Mouse (Mus musculus): ENCODE measurements around the gene 2310011J03Rik. TPM values are rescaled to one million over a fixed set of nuclear protein-coding genes. Genes with fewer than 3 reads are reported as not detected.
A peak's percentile ranks its signal among the peaks of the same experiment; 100 is the strongest.
"Not testable (repeated sequence)": the region's sequence is repeated elsewhere in the genome, so short reads cannot be mapped to it uniquely, and the experiment has no call there.

2310011J03Rik gene
- polyA plus RNA-seq, 1 experiment from 2014 or later = 20.5 TPM

GRCm38 (mm10) chr10:80347514-80347967, 27.2 kb upstream of the 2310011J03Rik start:
- no peaks in the 10 kb centered on the region for H3K36me3 ChIP-seq (ENCODE audit: inconsistent target)
- H3K27ac ChIP-seq = peak overlapping the region; percentile 24; the same call in 1 of the 2 replicates
- H3K79me2 ChIP-seq (ENCODE audit: inconsistent target) = no peaks in the 10 kb centered on the region
- H3K4me3 ChIP-seq (ENCODE audit: inconsistent target) = peak overlapping the region; percentile 53
- WGBS (ENCODE audit: missing documents) = 15% methylated on average over 15 of the region's 17 CpGs

- 94% methylated on average over 5 of the region's 6 CpGs for WGBS (ENCODE audit: missing documents)
- H3K4me3 ChIP-seq (ENCODE audit: inconsistent target); H3K36me3 ChIP-seq (ENCODE audit: inconsistent target); H3K79me2 ChIP-seq (ENCODE audit: inconsistent target); H3K27ac ChIP-seq: not testable (repeated sequence)
Observed at GRCm38 (mm10) chr10:80345929-80346328, 25.6 kb upstream of the 2310011J03Rik start.

GRCm38 (mm10) chr10:80345122-80345521, 24.8 kb upstream of the 2310011J03Rik start:
- Histone ChIP-seq H3K27ac (peak overlapping the region; percentile 29; the same call in 1 of the 2 replicates), H3K4me3 (ENCODE audit: inconsistent target) (no peak overlapping the region), H3K36me3 (ENCODE audit: inconsistent target) (no peaks in the 10 kb centered on the region), H3K79me2 (ENCODE audit: inconsistent target) (no peaks in the 10 kb centered on the region)
- 18% methylated on average over 8 of the region's 16 CpGs for WGBS (ENCODE audit: missing documents)

GRCm38 (mm10) chr10:80344131-80344661, 23.9 kb upstream of the 2310011J03Rik start:
- peak overlapping the region; percentile 29 for H3K27ac ChIP-seq
- WGBS (ENCODE audit: missing documents) = 33% methylated on average over 9 of the region's 9 CpGs
- no peaks in the 10 kb centered on the region for H3K36me3 ChIP-seq (ENCODE audit: inconsistent target)
- no peaks in the 10 kb centered on the region for H3K79me2 ChIP-seq (ENCODE audit: inconsistent target)
- H3K4me3 ChIP-seq (ENCODE audit: inconsistent target) = no peak overlapping the region

- H3K27ac ChIP-seq = peak overlapping the region; percentile 8; the same call in 1 of the 2 replicates
- H3K36me3 ChIP-seq (ENCODE audit: inconsistent target) = no peaks in the 10 kb centered on the region
- 25% methylated on average over 12 of the region's 13 CpGs for WGBS (ENCODE audit: missing documents)
- no peak overlapping the region for H3K4me3 ChIP-seq (ENCODE audit: inconsistent target)
- H3K79me2 ChIP-seq (ENCODE audit: inconsistent target) = no peaks in the 10 kb centered on the region
Observed at GRCm38 (mm10) chr10:80343425-80343895, 23.1 kb upstream of the 2310011J03Rik start.

- H3K4me3 ChIP-seq (ENCODE audit: inconsistent target) = no peak overlapping the region
- no peaks in the 10 kb centered on the region for H3K79me2 ChIP-seq (ENCODE audit: inconsistent target)
- H3K27ac ChIP-seq = peak overlapping the region; percentile 8; the same call in 1 of the 2 replicates
- no peaks in the 10 kb centered on the region for H3K36me3 ChIP-seq (ENCODE audit: inconsistent target)
- 5% methylated on average over 13 of the region's 33 CpGs for WGBS (ENCODE audit: missing documents)
Observed at GRCm38 (mm10) chr10:80342749-80343424, 22.6 kb upstream of the 2310011J03Rik start.

- WGBS (ENCODE audit: missing documents) = 8% methylated on average over 24 of the region's 26 CpGs
- no peak overlapping the region for H3K27ac ChIP-seq
Observed at GRCm38 (mm10) chr10:80342305-80342748, 22.0 kb upstream of the 2310011J03Rik start.

GRCm38 (mm10) chr10:80341491-80342304, 21.4 kb upstream of the 2310011J03Rik start:
- no peaks in the 10 kb centered on the region for H3K36me3 ChIP-seq (ENCODE audit: inconsistent target)
- no peaks in the 10 kb centered on the region for H3K79me2 ChIP-seq (ENCODE audit: inconsistent target)
- H3K27ac ChIP-seq = no peak overlapping the region
- 20% methylated on average over 45 of the region's 47 CpGs for WGBS (ENCODE audit: missing documents)
- no peak overlapping the region for H3K4me3 ChIP-seq (ENCODE audit: inconsistent target)

More at GRCm38 (mm10) chr10:80342305-80342748, 22.0 kb upstream of the 2310011J03Rik start:
- Histone ChIP-seq H3K4me3 (ENCODE audit: inconsistent target) (no peak overlapping the region), H3K36me3 (ENCODE audit: inconsistent target) (no peaks in the 10 kb centered on the region), H3K79me2 (ENCODE audit: inconsistent target) (no peaks in the 10 kb centered on the region)

- Histone ChIP-seq H3K4me3 (ENCODE audit: inconsistent target) (no peak overlapping the region), H3K27ac (no peak overlapping the region), H3K79me2 (ENCODE audit: inconsistent target) (no peaks in the 10 kb centered on the region), H3K36me3 (ENCODE audit: inconsistent target) (no peaks in the 10 kb centered on the region)
- WGBS (ENCODE audit: missing documents) = 67% methylated on average over 21 of the region's 21 CpGs
Observed at GRCm38 (mm10) chr10:80341026-80341425, 20.7 kb upstream of the 2310011J03Rik start.

GRCm38 (mm10) chr10:80339941-80340750, 19.8 kb upstream of the 2310011J03Rik start:
- 18% methylated on average over 19 of the region's 19 CpGs for WGBS (ENCODE audit: missing documents)
- Histone ChIP-seq H3K27ac (no peak overlapping the region), H3K4me3 (ENCODE audit: inconsistent target) (no peak overlapping the region), H3K79me2 (ENCODE audit: inconsistent target) (no peaks in the 10 kb centered on the region), H3K36me3 (ENCODE audit: inconsistent target) (no peaks in the 10 kb centered on the region)

- Histone ChIP-seq H3K36me3 (ENCODE audit: inconsistent target) (no peaks in the 10 kb centered on the region), H3K79me2 (ENCODE audit: inconsistent target) (no peaks in the 10 kb centered on the region), H3K27ac (no peak overlapping the region), H3K4me3 (ENCODE audit: inconsistent target) (no peak overlapping the region)
- 63% methylated on average over 12 of the region's 12 CpGs for WGBS (ENCODE audit: missing documents)
Observed at GRCm38 (mm10) chr10:80336263-80336662, 15.9 kb upstream of the 2310011J03Rik start.

- H3K27ac ChIP-seq = no peak overlapping the region
- 86% methylated on average over 3 of the region's 5 CpGs for WGBS (ENCODE audit: missing documents)
Observed at GRCm38 (mm10) chr10:80332525-80332989, 12.2 kb upstream of the 2310011J03Rik start.

GRCm38 (mm10) chr10:80331636-80332524, 11.5 kb upstream of the 2310011J03Rik start:
- 80% methylated on average over 10 of the region's 10 CpGs for WGBS (ENCODE audit: missing documents)
- H3K4me3 ChIP-seq (ENCODE audit: inconsistent target) = no peak overlapping the region
- no peak overlapping the region for H3K27ac ChIP-seq

More at GRCm38 (mm10) chr10:80332525-80332989, 12.2 kb upstream of the 2310011J03Rik start:
- no peaks in the 10 kb centered on the region for H3K79me2 ChIP-seq (ENCODE audit: inconsistent target)
- H3K36me3 ChIP-seq (ENCODE audit: inconsistent target) = no peaks in the 10 kb centered on the region
- H3K4me3 ChIP-seq (ENCODE audit: inconsistent target) = no peak overlapping the region

More at GRCm38 (mm10) chr10:80331636-80332524, 11.5 kb upstream of the 2310011J03Rik start:
- H3K79me2 ChIP-seq (ENCODE audit: inconsistent target) = no peaks in the 10 kb centered on the region
- H3K36me3 ChIP-seq (ENCODE audit: inconsistent target) = no peaks in the 10 kb centered on the region
